Mouse (Mus musculus): ENCODE results near the gene Ctrb1. TPM values are rescaled to one million over a fixed set of nuclear protein-coding genes. Genes with fewer than 3 reads are reported as not detected.

Gene Ctrb1
- polyA plus RNA-seq, 1 experiment from 2014 or later, result not detected

DNA sequence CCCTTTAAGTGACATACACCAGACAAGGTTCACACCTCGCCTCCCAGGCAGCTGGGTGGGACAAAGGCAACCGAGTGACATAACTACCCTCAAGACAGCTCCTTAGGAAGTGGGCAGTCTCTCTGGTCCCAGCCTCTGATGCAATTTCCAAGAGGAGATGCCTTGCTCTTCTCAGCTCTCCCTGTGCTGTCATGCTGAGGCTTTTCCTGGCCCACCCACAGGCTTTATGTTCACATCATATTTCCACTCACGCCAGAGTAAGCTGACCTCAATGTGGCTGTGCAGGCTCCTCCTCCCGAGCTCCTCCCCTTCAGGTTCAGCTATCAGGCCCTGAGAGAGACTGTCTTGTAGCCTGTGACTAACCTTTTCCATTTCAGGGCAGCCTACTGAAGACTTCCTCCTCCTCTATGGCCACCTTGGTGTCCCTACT, 29.3 kb upstream of the Ctrb1 start:
- ATAC-seq (ENCODE audit: low read depth), result no peak
- H3K4me1 ChIP-seq (ENCODE audit: control insufficient read depth, insufficient read depth, low read length), result peaks cover 30% of the 10 kb centered on the region
- H3K36me3 ChIP-seq (ENCODE audit: control insufficient read depth, insufficient read depth, low read length), result peaks cover 18% of the 10 kb centered on the region
- WGBS, result 69% methylated on average over 4 of the region's 4 CpGs
- no peaks in the 10 kb centered on the region for H3K9me3 ChIP-seq (ENCODE audit: control insufficient read depth, low read length)
- no peak overlapping the region for H3K9ac ChIP-seq (replicated peaks; ENCODE audit: low read depth, low read length)
- H3K27ac ChIP-seq (ENCODE audit: low read depth, low read length), result 0 out of 2 replicates have a peak overlapping the region, but pooled peaks have one; percentile 22
- H3K27me3 ChIP-seq (ENCODE audit: control insufficient read depth, insufficient read depth, low read length), result no peaks in the 10 kb centered on the region
- no peak overlapping the region for H3K4me2 ChIP-seq (ENCODE audit: low read depth, low read length)
- H3K4me3 ChIP-seq (ENCODE audit: low read depth, low read length), result no peak overlapping the region

DNA sequence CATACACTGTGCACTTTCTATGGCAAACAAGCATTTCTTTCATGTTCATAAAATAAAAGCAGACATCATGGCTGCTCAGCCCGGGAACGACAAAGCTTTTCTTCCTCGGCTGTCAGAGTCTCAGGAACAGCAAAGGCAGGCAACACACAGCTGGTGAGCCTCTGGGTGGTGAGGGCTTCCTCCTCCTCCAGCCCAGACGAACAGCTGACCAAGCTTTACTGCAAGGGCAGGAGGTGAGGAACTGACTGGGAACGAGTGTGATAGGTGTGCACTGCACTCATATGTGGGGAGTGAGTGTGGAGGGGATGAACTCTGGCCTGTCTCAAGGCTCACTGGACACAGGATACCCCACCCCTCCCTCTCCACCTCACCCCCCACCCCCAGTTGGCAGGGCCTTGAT, 28.1 kb upstream of the Ctrb1 start:
- 46% methylated on average over 5 of the region's 5 CpGs for WGBS
- peak overlapping the region; percentile 97; the same call in 1 of the 2 replicates for H3K27ac ChIP-seq (ENCODE audit: low read depth, low read length)
- H3K36me3 ChIP-seq (ENCODE audit: control insufficient read depth, insufficient read depth, low read length), result peaks cover 20% of the 10 kb centered on the region
- no peak for ATAC-seq (ENCODE audit: low read depth)
- H3K9me3 ChIP-seq (ENCODE audit: control insufficient read depth, low read length), result no peaks in the 10 kb centered on the region
- H3K4me3 ChIP-seq (ENCODE audit: low read depth, low read length), result no peak overlapping the region
- H3K4me2 ChIP-seq (ENCODE audit: low read depth, low read length), result no peak overlapping the region
- H3K27me3 ChIP-seq (ENCODE audit: control insufficient read depth, insufficient read depth, low read length), result no peaks in the 10 kb centered on the region
- H3K4me1 ChIP-seq (ENCODE audit: control insufficient read depth, insufficient read depth, low read length), result peaks cover 30% of the 10 kb centered on the region
- no peak overlapping the region for H3K9ac ChIP-seq (replicated peaks; ENCODE audit: low read depth, low read length)

- Histone ChIP-seq H3K27me3 (ENCODE audit: control insufficient read depth, insufficient read depth, low read length) (no peaks in the 10 kb centered on the region), H3K9me3 (ENCODE audit: control insufficient read depth, low read length) (no peaks in the 10 kb centered on the region), H3K9ac (replicated peaks; ENCODE audit: low read depth, low read length) (peak overlapping the region; percentile 16; the same call in 1 of the 2 replicates), H3K4me1 (ENCODE audit: control insufficient read depth, insufficient read depth, low read length) (peaks cover 30% of the 10 kb centered on the region), H3K4me3 (ENCODE audit: low read depth, low read length) (no peak overlapping the region), H3K36me3 (ENCODE audit: control insufficient read depth, insufficient read depth, low read length) (peaks cover 30% of the 10 kb centered on the region), H3K27ac (ENCODE audit: low read depth, low read length) (peak overlapping the region; percentile 97), H3K4me2 (ENCODE audit: low read depth, low read length) (no peak overlapping the region)
- ATAC-seq (ENCODE audit: low read depth), result no peak
- 50% methylated on average over 6 of the region's 6 CpGs for WGBS
Observed at GRCm38 (mm10) chr8:111717866-111718265, 27.1 kb upstream of the Ctrb1 start.

DNA sequence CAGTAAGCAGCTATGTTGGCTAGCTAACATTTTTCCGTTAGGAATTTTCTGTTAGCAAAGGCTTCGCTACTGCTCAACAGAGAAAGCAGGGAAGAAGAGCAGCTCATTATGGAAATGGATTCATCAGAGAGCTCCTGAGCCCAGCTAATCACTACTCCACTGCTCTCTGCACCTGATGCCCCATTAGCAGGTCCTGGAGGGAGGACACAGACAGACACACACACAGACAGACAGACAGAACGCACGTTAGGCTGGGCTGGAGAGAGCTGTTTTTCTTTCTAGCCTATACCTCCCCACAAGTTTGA, 26.6 kb upstream of the Ctrb1 start:
- no peaks in the 10 kb centered on the region for H3K9me3 ChIP-seq (ENCODE audit: control insufficient read depth, low read length)
- peak overlapping the region; percentile 97 for H3K27ac ChIP-seq (ENCODE audit: low read depth, low read length)
- 26% methylated on average over 4 of the region's 4 CpGs for WGBS
- peaks cover 34% of the 10 kb centered on the region for H3K36me3 ChIP-seq (ENCODE audit: control insufficient read depth, insufficient read depth, low read length)
- no peak overlapping the region for H3K4me2 ChIP-seq (ENCODE audit: low read depth, low read length)
- H3K4me3 ChIP-seq (ENCODE audit: low read depth, low read length), result no peak overlapping the region
- peak overlapping the region; percentile 30; the same call in 1 of the 2 replicates for H3K9ac ChIP-seq (replicated peaks; ENCODE audit: low read depth, low read length)
- 0 out of 2 replicates have a peak, but pooled peaks have one; percentile 4 for ATAC-seq (ENCODE audit: low read depth)
- H3K4me1 ChIP-seq (ENCODE audit: control insufficient read depth, insufficient read depth, low read length), result peaks cover 30% of the 10 kb centered on the region
- no peaks in the 10 kb centered on the region for H3K27me3 ChIP-seq (ENCODE audit: control insufficient read depth, insufficient read depth, low read length)

DNA sequence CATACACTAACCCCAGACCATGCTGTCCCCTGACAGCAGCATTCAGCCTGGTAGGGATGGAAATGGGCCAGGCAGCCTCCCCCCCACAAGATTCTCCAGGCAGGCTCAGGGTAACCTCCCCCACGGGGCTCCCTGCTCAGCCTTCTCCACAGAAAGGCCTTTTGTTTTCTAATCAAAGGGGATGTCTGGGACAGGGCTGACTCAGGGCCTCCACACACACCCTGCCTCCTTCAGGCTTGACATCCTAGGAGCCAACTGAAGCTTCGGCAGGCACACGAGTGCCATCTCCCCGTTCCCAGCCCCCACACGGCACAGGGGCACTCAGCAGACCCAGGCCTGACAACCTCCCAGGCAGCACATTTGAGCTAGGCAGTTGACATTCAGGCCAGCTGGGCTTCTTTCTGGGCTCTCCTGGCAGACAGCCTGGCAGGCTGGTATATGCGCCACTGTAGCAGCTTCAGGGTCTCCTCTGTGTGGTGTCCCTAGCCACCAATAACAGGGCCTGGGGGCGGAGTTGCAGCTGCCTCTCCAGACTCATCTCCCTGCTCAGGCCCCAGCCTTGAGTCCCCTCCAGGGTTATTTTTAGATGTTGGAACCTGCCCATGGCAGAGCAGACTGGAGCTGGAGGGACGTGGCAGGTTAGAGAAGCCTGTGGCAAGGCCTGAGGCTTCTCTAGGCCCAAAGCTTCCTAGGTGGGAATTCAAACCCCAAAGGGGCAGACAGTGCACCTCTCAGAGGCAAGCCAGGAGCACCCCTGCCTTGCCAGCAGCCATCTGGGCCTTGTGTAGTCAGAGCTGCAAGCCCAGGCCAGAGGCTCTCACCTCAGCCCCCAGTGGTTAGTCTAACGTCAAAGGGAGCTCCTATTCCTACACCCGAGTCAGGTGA, 26.0 kb upstream of the Ctrb1 start:
- 8% methylated on average over 10 of the region's 10 CpGs for WGBS
- H3K9ac ChIP-seq (replicated peaks; ENCODE audit: low read depth, low read length), result peak overlapping the region; percentile 30
- H3K4me2 ChIP-seq (ENCODE audit: low read depth, low read length), result no peak overlapping the region
- peak overlapping the region; percentile 97 for H3K27ac ChIP-seq (ENCODE audit: low read depth, low read length)
- H3K9me3 ChIP-seq (ENCODE audit: control insufficient read depth, low read length), result no peaks in the 10 kb centered on the region
- peaks cover 30% of the 10 kb centered on the region for H3K4me1 ChIP-seq (ENCODE audit: control insufficient read depth, insufficient read depth, low read length)
- ATAC-seq (ENCODE audit: low read depth), result peak; percentile 86
- H3K36me3 ChIP-seq (ENCODE audit: control insufficient read depth, insufficient read depth, low read length), result peaks cover 40% of the 10 kb centered on the region
- H3K4me3 ChIP-seq (ENCODE audit: low read depth, low read length), result no peak overlapping the region
- no peaks in the 10 kb centered on the region for H3K27me3 ChIP-seq (ENCODE audit: control insufficient read depth, insufficient read depth, low read length)

GRCm38 (mm10) chr8:111715514-111715913, 24.7 kb upstream of the Ctrb1 start:
- Histone ChIP-seq H3K4me1 (ENCODE audit: control insufficient read depth, insufficient read depth, low read length) (peaks cover 30% of the 10 kb centered on the region), H3K36me3 (ENCODE audit: control insufficient read depth, insufficient read depth, low read length) (peaks cover 45% of the 10 kb centered on the region), H3K4me3 (ENCODE audit: low read depth, low read length) (no peak overlapping the region), H3K9me3 (ENCODE audit: control insufficient read depth, low read length) (no peaks in the 10 kb centered on the region), H3K9ac (replicated peaks; ENCODE audit: low read depth, low read length) (no peak overlapping the region), H3K27ac (ENCODE audit: low read depth, low read length) (peak overlapping the region; percentile 97), H3K4me2 (ENCODE audit: low read depth, low read length) (no peak overlapping the region), H3K27me3 (ENCODE audit: control insufficient read depth, insufficient read depth, low read length) (no peaks in the 10 kb centered on the region)
- ATAC-seq (ENCODE audit: low read depth), result no peak
- WGBS, result 71% methylated on average over 13 of the region's 13 CpGs

DNA sequence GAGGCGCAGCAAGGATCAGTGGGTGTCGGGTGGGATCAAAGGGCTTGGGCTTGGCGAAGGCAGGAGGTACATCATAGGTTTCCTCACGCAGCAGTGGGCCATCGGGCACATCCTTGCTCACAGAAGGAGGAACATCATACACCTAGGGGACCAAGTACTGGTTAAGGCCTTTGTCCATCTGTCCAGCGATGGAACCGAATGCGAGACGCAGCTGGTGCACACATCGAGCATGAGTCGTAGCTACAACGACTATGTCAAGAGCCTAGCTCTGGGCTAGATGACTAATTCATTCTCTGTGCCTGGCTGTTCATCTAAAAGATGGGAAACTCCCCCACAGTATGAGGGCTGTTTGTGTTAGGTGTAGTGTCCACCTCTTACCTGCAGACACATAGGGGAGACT, 23.5 kb upstream of the Ctrb1 start:
- Histone ChIP-seq H3K4me2 (ENCODE audit: low read depth, low read length) (no peak overlapping the region), H3K36me3 (ENCODE audit: control insufficient read depth, insufficient read depth, low read length) (peaks cover 42% of the 10 kb centered on the region), H3K4me3 (ENCODE audit: low read depth, low read length) (no peak overlapping the region), H3K9me3 (ENCODE audit: control insufficient read depth, low read length) (no peaks in the 10 kb centered on the region), H3K27me3 (ENCODE audit: control insufficient read depth, insufficient read depth, low read length) (no peaks in the 10 kb centered on the region), H3K9ac (replicated peaks; ENCODE audit: low read depth, low read length) (no peak overlapping the region), H3K27ac (ENCODE audit: low read depth, low read length) (no peak overlapping the region), H3K4me1 (ENCODE audit: control insufficient read depth, insufficient read depth, low read length) (peaks cover 30% of the 10 kb centered on the region)
- no peak for ATAC-seq (ENCODE audit: low read depth)
- WGBS, result 94% methylated on average over 12 of the region's 12 CpGs

- no peak overlapping the region for H3K9ac ChIP-seq (replicated peaks; ENCODE audit: low read depth, low read length)
- H3K4me2 ChIP-seq (ENCODE audit: low read depth, low read length), result no peak overlapping the region
- no peaks in the 10 kb centered on the region for H3K27me3 ChIP-seq (ENCODE audit: control insufficient read depth, insufficient read depth, low read length)
- peaks cover 43% of the 10 kb centered on the region for H3K36me3 ChIP-seq (ENCODE audit: control insufficient read depth, insufficient read depth, low read length)
- no peak overlapping the region for H3K27ac ChIP-seq (ENCODE audit: low read depth, low read length)
- no peak overlapping the region for H3K4me3 ChIP-seq (ENCODE audit: low read depth, low read length)
- peaks cover 30% of the 10 kb centered on the region for H3K4me1 ChIP-seq (ENCODE audit: control insufficient read depth, insufficient read depth, low read length)
- ATAC-seq (ENCODE audit: low read depth), result no peak
- H3K9me3 ChIP-seq (ENCODE audit: control insufficient read depth, low read length), result no peaks in the 10 kb centered on the region
- WGBS, result 97% methylated on average over 25 of the region's 25 CpGs
Observed at GRCm38 (mm10) chr8:111713817-111714216, 23.0 kb upstream of the Ctrb1 start.

DNA sequence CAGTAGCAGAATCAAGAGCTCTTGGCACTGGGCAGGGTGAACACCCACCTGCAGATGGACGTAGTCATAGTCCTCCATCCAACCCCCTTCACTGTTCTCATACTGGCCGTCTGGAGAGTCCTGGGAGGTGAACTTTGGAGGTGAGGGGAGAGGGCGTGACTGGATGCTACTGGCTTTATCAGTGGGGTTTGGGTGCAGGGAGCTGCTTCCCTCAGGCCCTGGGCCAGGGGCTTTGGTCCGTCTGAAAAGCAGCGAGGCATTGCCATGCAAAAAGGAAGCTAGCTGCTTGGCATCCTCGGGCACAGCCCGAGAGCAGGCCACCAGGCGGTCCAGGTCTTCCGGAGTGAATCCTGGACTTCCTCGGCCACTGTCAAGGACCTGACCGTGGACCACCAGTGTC, 22.5 kb upstream of the Ctrb1 start:
- Histone ChIP-seq H3K9me3 (ENCODE audit: control insufficient read depth, low read length) (no peaks in the 10 kb centered on the region), H3K27me3 (ENCODE audit: control insufficient read depth, insufficient read depth, low read length) (no peaks in the 10 kb centered on the region), H3K4me1 (ENCODE audit: control insufficient read depth, insufficient read depth, low read length) (peaks cover 29% of the 10 kb centered on the region), H3K27ac (ENCODE audit: low read depth, low read length) (no peak overlapping the region), H3K4me2 (ENCODE audit: low read depth, low read length) (no peak overlapping the region), H3K9ac (replicated peaks; ENCODE audit: low read depth, low read length) (no peak overlapping the region), H3K36me3 (ENCODE audit: control insufficient read depth, insufficient read depth, low read length) (peaks cover 47% of the 10 kb centered on the region), H3K4me3 (ENCODE audit: low read depth, low read length) (no peak overlapping the region)
- no peak for ATAC-seq (ENCODE audit: low read depth)
- WGBS, result 93% methylated on average over 11 of the region's 11 CpGs
